Mouse (Mus musculus) MEL (cell line): ENCODE results near the gene Grid1. TPM values are rescaled to one million over a fixed set of nuclear protein-coding genes. Genes with fewer than 3 reads are reported as not detected.

ENCODE experiments used
- DNase-seq: peaks from one replicate; pipeline ENCODE4 v3.0.0; 2011; ENCODE audit warnings: low read depth, low spot score
- H3K27ac ChIP-seq: 2 replicates; pipeline ENCODE4 v1.5.1; 2012; ENCODE audit warnings: low read depth, mild to moderate bottlenecking, control low read depth, low read length, moderate library complexity; ENCODE audit not compliant: control insufficient read depth
- H3K27me3 ChIP-seq, 2 experiments: fragments of 150-350 bp in 1 of 2; sonication (generic) in 1 of 2; 2 replicates each; pipeline ENCODE4 v1.6.1; 2012; ENCODE audit warnings: low read length in 2 of 2, mild to moderate bottlenecking in 2 of 2, improper control_type of control experiment in 1 of 2, moderate library complexity in 1 of 2; ENCODE audit not compliant: insufficient read depth in 2 of 2, control insufficient read depth in 1 of 2
- H3K36me3 ChIP-seq, 2 experiments: 2 replicates each; pipeline ENCODE4 v1.6.1; 2012 to 2014; ENCODE audit warnings: low read length in 2 of 2, improper control_type of control experiment in 1 of 2, inconsistent platforms in 1 of 2, mild to moderate bottlenecking in 1 of 2; ENCODE audit not compliant: insufficient read depth in 2 of 2, control insufficient read depth in 1 of 2
- H3K4me1 ChIP-seq, 2 experiments: fragments of 150-350 bp in 1 of 2; sonication (generic) in 1 of 2; 2 replicates each; pipeline ENCODE4 v1.6.1; 2012; ENCODE audit warnings: low read length in 2 of 2, improper control_type of control experiment in 1 of 2, mild to moderate bottlenecking in 1 of 2; ENCODE audit not compliant: insufficient read depth in 2 of 2, control insufficient read depth in 1 of 2
- H3K4me3 ChIP-seq, 2 experiments: fragments of 150-350 bp in 1 of 2; sonication (generic) in 1 of 2; 2 replicates each; pipeline ENCODE4 v1.5.1; 2012; ENCODE audit warnings: low read depth in 2 of 2, low read length in 2 of 2, mild to moderate bottlenecking in 2 of 2, moderate library complexity in 2 of 2, control low read depth in 1 of 2, improper control_type of control experiment in 1 of 2; ENCODE audit not compliant: control insufficient read depth in 1 of 2, insufficient read depth in 1 of 2
- H3K79me2 ChIP-seq: 2 replicates; pipeline ENCODE4 v1.6.1; 2012; ENCODE audit warnings: mild to moderate bottlenecking, low read length, moderate library complexity; ENCODE audit not compliant: control insufficient read depth, poor library complexity, insufficient read depth
- H3K9ac ChIP-seq: 2 replicates; pipeline ENCODE4 v1.6.1; 2012; ENCODE audit warnings: low read depth, mild to moderate bottlenecking, control low read depth, low read length, moderate library complexity; ENCODE audit not compliant: control insufficient read depth, poor library complexity, severe bottlenecking
- H3K9me3 ChIP-seq: fragments of 150-350 bp; sonication (generic); replicated peaks from 2 replicates; pipeline ENCODE4 v1.6.1; 2012; ENCODE audit warnings: mild to moderate bottlenecking, low read length, improper control_type of control experiment, moderate library complexity; ENCODE audit not compliant: insufficient read depth
- CHD1 ChIP-seq: IDR thresholded peaks from 2 replicates; pipeline ENCODE4 v1.6.1; 2012; ENCODE audit warnings: low read depth, mild to moderate bottlenecking, inconsistent platforms, low read length, improper control_type of control experiment
- CHD2 ChIP-seq: IDR thresholded peaks from 2 replicates; pipeline ENCODE4 v1.6.1; 2011; ENCODE audit warnings: low read length, improper control_type of control experiment
- CTCF ChIP-seq, 3 experiments: IDR thresholded peaks in 2 of 3; conservative IDR thresholded peaks in 1 of 3; 2 replicates each; pipeline ENCODE4 v1.5.1; 2011 to 2012; ENCODE audit warnings: low read length in 3 of 3, low read depth in 2 of 3, mild to moderate bottlenecking in 2 of 3, improper control_type of control experiment in 1 of 3, inconsistent platforms in 1 of 3, mixed read lengths in 1 of 3, moderate library complexity in 1 of 3; ENCODE audit not compliant: control insufficient read depth in 1 of 3, insufficient read depth in 1 of 3, poor library complexity in 1 of 3, severe bottlenecking in 1 of 3
- E2F4 ChIP-seq: IDR thresholded peaks from 2 replicates; pipeline ENCODE4 v1.6.1; 2011; ENCODE audit warnings: low read depth, low read length, improper control_type of control experiment, borderline replicate concordance
- ELF1 ChIP-seq: IDR thresholded peaks from 2 replicates; pipeline ENCODE4 v1.6.1; 2014; ENCODE audit warnings: low read depth, mild to moderate bottlenecking, inconsistent platforms, low read length, improper control_type of control experiment, moderate library complexity
- HCFC1 ChIP-seq: IDR thresholded peaks from 2 replicates; pipeline ENCODE4 v1.6.1; 2012; ENCODE audit warnings: low read depth, mild to moderate bottlenecking, inconsistent platforms, low read length, improper control_type of control experiment, moderate library complexity
- MAFK ChIP-seq: IDR thresholded peaks from 2 replicates; pipeline ENCODE4 v1.6.1; 2011; ENCODE audit warnings: low read depth, mild to moderate bottlenecking, low read length, improper control_type of control experiment, borderline replicate concordance
- MAX ChIP-seq: IDR thresholded peaks from 2 replicates; pipeline ENCODE4 v1.6.1; 2011; ENCODE audit warnings: low read length, improper control_type of control experiment
- RAD21 ChIP-seq: IDR thresholded peaks from 2 replicates; pipeline ENCODE4 v1.6.1; 2011; ENCODE audit warnings: mild to moderate bottlenecking, low read depth, low read length, improper control_type of control experiment
- TAL1 ChIP-seq: IDR thresholded peaks from 2 replicates; pipeline ENCODE4 v1.6.1; 2012; ENCODE audit warnings: mild to moderate bottlenecking, inconsistent platforms, low read length, moderate library complexity, mixed read lengths
- UBTF ChIP-seq: IDR thresholded peaks from 2 replicates; pipeline ENCODE4 v1.6.1; 2012; ENCODE audit warnings: low read depth, mild to moderate bottlenecking, inconsistent platforms, low read length, improper control_type of control experiment, moderate library complexity, borderline replicate concordance; ENCODE audit not compliant: insufficient read depth
- USF1 ChIP-seq: IDR thresholded peaks from 2 replicates; pipeline ENCODE4 v1.6.1; 2014; ENCODE audit warnings: low read depth, mild to moderate bottlenecking, inconsistent platforms, low read length, improper control_type of control experiment, moderate library complexity
- ZKSCAN1 ChIP-seq: IDR thresholded peaks from 2 replicates; pipeline ENCODE4 v1.6.1; 2012; ENCODE audit warnings: low read depth, mild to moderate bottlenecking, inconsistent platforms, low read length, improper control_type of control experiment, moderate library complexity
- ZMIZ1 ChIP-seq: IDR thresholded peaks from 2 replicates; pipeline ENCODE4 v1.6.1; 2012; ENCODE audit warnings: low read depth, mild to moderate bottlenecking, inconsistent platforms, low read length, improper control_type of control experiment, moderate library complexity
- ZNF384 ChIP-seq: IDR thresholded peaks from 2 replicates; pipeline ENCODE4 v1.6.1; 2012; ENCODE audit warnings: low read depth, mild to moderate bottlenecking, inconsistent platforms, low read length, improper control_type of control experiment
- polyA plus RNA-seq, 2 experiments: library from polyadenylated mRNA; stranded (reverse) in 1 of 2; unstranded in 1 of 2; fragments of >175 nt in 1 of 2; fragments of >200 nt in 1 of 2; gene quantifications; 2 replicates each; pipeline versions ENCODE4 v1.2.1 to v1.2.4; 2012; ENCODE audit warnings: low replicate concordance in 2 of 2, low read depth in 1 of 2; ENCODE audit not compliant: insufficient read length in 2 of 2, insufficient read depth in 1 of 2, missing spikeins in 1 of 2
- total RNA-seq: library from RNA; depleted of rRNA; stranded (reverse); fragments of 300-350 nt; gene quantifications from 2 replicates; pipeline ENCODE4 v1.2.3, GENCODE M21; 2012

Gene Grid1
- total and polyA plus RNA-seq, 3 experiments: not detected

DNA sequence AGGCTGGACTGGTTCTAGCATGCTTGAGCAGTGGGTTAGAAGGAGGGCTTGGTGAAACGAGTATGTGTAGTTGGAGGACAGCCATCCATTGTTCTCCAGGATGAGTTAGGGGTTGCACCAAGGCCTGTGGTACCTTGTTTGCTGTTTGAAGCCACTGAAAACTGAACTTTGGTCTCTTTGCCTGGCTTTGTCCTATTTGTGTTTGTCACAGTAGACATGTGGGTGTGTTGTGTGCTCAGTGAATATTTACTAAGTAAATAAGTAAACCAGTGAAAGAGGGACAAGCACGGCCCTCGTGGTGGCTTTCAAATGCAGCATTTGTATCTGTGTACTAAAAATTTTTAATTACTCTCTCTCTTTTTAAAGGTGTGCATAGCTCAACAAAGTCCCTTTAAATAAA lies 334.5 kb downstream of the Grid1 start:
- DNase-seq: no peak
- Histone ChIP-seq H3K36me3 (no peaks in the 10 kb centered on the region), H3K27ac (no peak overlapping the region)

DNA sequence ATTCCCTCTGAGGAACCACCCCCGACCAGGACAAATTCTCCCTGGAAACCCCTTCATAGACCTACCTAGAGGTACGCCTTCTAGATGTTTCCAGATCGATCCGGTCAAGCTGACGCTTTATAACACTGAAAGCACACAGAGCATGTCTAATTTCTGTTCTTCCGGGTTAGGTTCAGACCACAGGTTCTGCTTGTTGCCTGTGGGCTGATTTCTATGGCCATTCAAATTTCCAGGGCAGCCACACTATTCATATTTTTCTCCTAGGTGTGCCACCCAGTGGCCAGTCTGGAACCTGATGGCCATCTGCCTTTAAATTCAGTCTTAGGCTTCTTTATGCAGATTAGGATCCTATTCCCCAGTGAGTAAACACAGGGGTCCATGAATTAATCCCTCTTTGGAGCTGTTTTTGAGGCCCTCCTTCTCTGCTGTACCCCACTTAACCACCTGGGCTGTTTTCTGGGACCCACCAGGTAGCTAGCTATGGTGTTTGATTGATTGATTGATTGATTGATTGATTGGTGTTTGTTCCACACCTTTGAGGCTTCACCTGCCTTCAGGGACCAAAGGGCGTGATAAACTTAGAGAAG lies 337.3 kb downstream of the Grid1 start:
- Histone ChIP-seq H3K4me3 (no peak overlapping the region), H3K9me3 (no peaks in the 10 kb centered on the region), H3K79me2 (no peaks in the 10 kb centered on the region), H3K36me3 (no peaks in the 10 kb centered on the region), H3K27me3 (no peaks in the 10 kb centered on the region), H3K27ac (no peak overlapping the region), H3K9ac (no peak overlapping the region), H3K4me1 (no peaks in the 10 kb centered on the region)
- DNase-seq: no peak
- TF ChIP-seq ZMIZ1: no peak
- no peak for TF ChIP-seq USF1
- no peak for TF ChIP-seq ZKSCAN1
- TF ChIP-seq, all 39 proteins: peak for 0

More for the DNA sequence above, 334.5 kb downstream of the Grid1 start:
- Histone ChIP-seq H3K27me3 (no peaks in the 10 kb centered on the region), H3K9ac (no peak overlapping the region), H3K9me3 (no peaks in the 10 kb centered on the region), H3K79me2 (no peaks in the 10 kb centered on the region), H3K4me3 (no peak overlapping the region), H3K4me1 (no peaks in the 10 kb centered on the region)
- no peak for TF ChIP-seq ZNF384
- TF ChIP-seq E2F4: no peak
- TF ChIP-seq ELF1: no peak
- no peak for TF ChIP-seq CHD1
- no peak for TF ChIP-seq CHD2
- TF ChIP-seq HCFC1: no peak

- H3K79me2 ChIP-seq: no peaks in the 10 kb centered on the region
- H3K4me1 ChIP-seq: no peaks in the 10 kb centered on the region
- no peaks in the 10 kb centered on the region for H3K36me3 ChIP-seq
- H3K27me3 ChIP-seq: no peaks in the 10 kb centered on the region
- TF ChIP-seq RAD21 (no peak), UBTF (no peak), HCFC1 (no peak), CTCF (IDR thresholded peaks at IDR 0.05 in 2 of 3, conservative IDR thresholded peaks at IDR 0.05 in 1 of 3; ENCODE audit: control insufficient read depth in 1 of 3, insufficient read depth in 1 of 3, low read depth in 2 of 3, low read length in 3 of 3, poor library complexity in 1 of 3, severe bottlenecking in 1 of 3) (no peak), TAL1 (no peak), MAFK (no peak), USF1 (no peak), ELF1 (no peak), MAX (no peak)
- no peak overlapping the region for H3K27ac ChIP-seq
- no peaks in the 10 kb centered on the region for H3K9me3 ChIP-seq
- H3K4me3 ChIP-seq: no peak overlapping the region
- DNase-seq: no peak
- no peak overlapping the region for H3K9ac ChIP-seq
Measured at GRCm38 (mm10) chr14:35159296-35159695, 339.4 kb downstream of the Grid1 start.
